Mouse (Mus musculus) forebrain, embryonic 11.5 days (tissue): ENCODE measurements at regions not wholly inside any gene's neighbourhood (a gene's known extent, or its start where the extent isn't known, plus 50 kb on each side); places are given as distances from the start of the nearest gene placed in this dataset.

Experiments used
- ATAC-seq: fragments of 200-750 bp; cut with Nextera tagmentation; replicated peaks from 2 replicates; pipeline ENCODE4 v1.8.0; 2017; ENCODE audit warnings: moderate TSS enrichment; ENCODE audit not compliant: low FRiP score
- DNase-seq: peaks from one replicate; pipeline ENCODE4 v3.0.0-alpha.2; 2017; ENCODE audit warnings: low spot score
- H3K27ac ChIP-seq: fragments of 300-500 bp; sonication (generic); 2 replicates; pipeline ENCODE4 v1.5.1; 2014; ENCODE audit warnings: low read depth, low read length
- H3K27me3 ChIP-seq: fragments of 300-500 bp; sonication (generic); 2 replicates; pipeline ENCODE4 v1.6.1; 2014; ENCODE audit warnings: mild to moderate bottlenecking, low read length, mixed read lengths; ENCODE audit not compliant: control insufficient read depth, insufficient read depth
- H3K36me3 ChIP-seq: fragments of 300-500 bp; sonication (generic); 2 replicates; pipeline ENCODE4 v1.6.1; 2014; ENCODE audit warnings: mild to moderate bottlenecking, low read length, moderate library complexity, mixed read lengths; ENCODE audit not compliant: control insufficient read depth, insufficient read depth
- H3K4me1 ChIP-seq: fragments of 300-500 bp; sonication (generic); replicated peaks from 2 replicates; pipeline ENCODE4 v1.6.1; 2014; ENCODE audit warnings: low read length, mixed read lengths; ENCODE audit not compliant: control insufficient read depth, insufficient read depth
- H3K4me2 ChIP-seq: fragments of 300-500 bp; sonication (generic); 2 replicates; pipeline ENCODE4 v1.6.1; 2014; ENCODE audit warnings: low read depth, mild to moderate bottlenecking, low read length, moderate library complexity, mixed read lengths; ENCODE audit not compliant: severe bottlenecking
- H3K4me3 ChIP-seq: fragments of 300-500 bp; sonication (generic); 2 replicates; pipeline ENCODE4 v1.5.1; 2014; ENCODE audit warnings: low read depth, low read length
- H3K9ac ChIP-seq: fragments of 300-500 bp; sonication (generic); 2 replicates; pipeline ENCODE4 v1.6.1; 2014; ENCODE audit warnings: low read length
- H3K9me3 ChIP-seq: fragments of 300-500 bp; sonication (generic); 2 replicates; pipeline ENCODE4 v1.6.1; 2016; ENCODE audit warnings: low read length, mixed read lengths; ENCODE audit not compliant: control insufficient read depth
- WGBS: fragments of 180-500 bp; shearing (Covaris S2); extraction: QIAGEN DNeasy Blood & Tissue Kit; methylation state at CpG from one replicate; pipeline ENCODE4 v1.1.7; 2014; 5-methylcytosine and 5-hydroxymethylcytosine counted together

GRCm38 (mm10) chr9:52234775-52235174 lies 66.4 kb upstream of the Zc3h12c start:
- no peak overlapping the region for H3K4me3 ChIP-seq
- no peak for ATAC-seq
- no peaks in the 10 kb centered on the region for H3K4me1 ChIP-seq
- 88% methylated on average over 9 of the region's 9 CpGs for WGBS
- H3K36me3 ChIP-seq = no peaks in the 10 kb centered on the region
- H3K9me3 ChIP-seq = no peaks in the 10 kb centered on the region
- no peaks in the 10 kb centered on the region for H3K27me3 ChIP-seq
- no peak overlapping the region for H3K4me2 ChIP-seq
- H3K9ac ChIP-seq = no peak overlapping the region
- no peak for DNase-seq
- H3K27ac ChIP-seq = no peak overlapping the region

DNA sequence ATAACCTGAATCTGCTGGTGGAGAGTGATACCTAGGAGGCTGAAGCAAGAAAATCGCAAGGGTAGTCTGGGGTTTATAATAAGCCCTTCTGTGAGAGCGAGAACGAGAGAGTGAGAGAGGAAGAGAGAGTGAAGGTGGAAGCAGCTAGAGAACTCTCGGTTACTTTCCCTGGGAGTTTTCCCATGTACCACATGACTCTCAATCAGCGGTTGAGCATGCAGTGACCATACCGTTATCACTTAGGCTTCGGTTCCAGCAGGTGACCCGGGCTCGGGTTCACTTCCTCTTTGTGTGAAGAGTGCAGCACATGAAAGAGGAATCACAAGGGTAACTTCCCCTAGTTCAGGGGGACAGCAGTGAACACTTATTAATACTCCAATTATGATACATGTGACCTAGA lies 61.2 kb upstream of the Zc3h12c start:
- no peak overlapping the region for H3K4me2 ChIP-seq
- H3K27me3 ChIP-seq = no peaks in the 10 kb centered on the region
- ATAC-seq (no peak), DNase-seq (no peak)
- WGBS = 90% methylated on average over 9 of the region's 9 CpGs
- H3K36me3 ChIP-seq = no peaks in the 10 kb centered on the region
- no peak overlapping the region for H3K4me3 ChIP-seq
- H3K9me3 ChIP-seq = no peaks in the 10 kb centered on the region
- no peak overlapping the region for H3K9ac ChIP-seq
- H3K4me1 ChIP-seq = no peaks in the 10 kb centered on the region
- H3K27ac ChIP-seq = no peak overlapping the region

- H3K9ac ChIP-seq = no peak overlapping the region
- WGBS = 76% methylated on average over 3 of the region's 3 CpGs
- ATAC-seq (no peak), DNase-seq (no peak)
- H3K27me3 ChIP-seq = no peaks in the 10 kb centered on the region
- H3K27ac ChIP-seq = no peak overlapping the region
- H3K4me1 ChIP-seq = peaks cover 4% of the 10 kb centered on the region; the same call in 1 of the 2 replicates
- no peaks in the 10 kb centered on the region for H3K9me3 ChIP-seq
- H3K4me2 ChIP-seq = no peak overlapping the region
- H3K4me3 ChIP-seq = no peak overlapping the region
- H3K36me3 ChIP-seq = no peaks in the 10 kb centered on the region
Measured at GRCm38 (mm10) chr9:52225646-52226045, 57.3 kb upstream of the Zc3h12c start.

DNA sequence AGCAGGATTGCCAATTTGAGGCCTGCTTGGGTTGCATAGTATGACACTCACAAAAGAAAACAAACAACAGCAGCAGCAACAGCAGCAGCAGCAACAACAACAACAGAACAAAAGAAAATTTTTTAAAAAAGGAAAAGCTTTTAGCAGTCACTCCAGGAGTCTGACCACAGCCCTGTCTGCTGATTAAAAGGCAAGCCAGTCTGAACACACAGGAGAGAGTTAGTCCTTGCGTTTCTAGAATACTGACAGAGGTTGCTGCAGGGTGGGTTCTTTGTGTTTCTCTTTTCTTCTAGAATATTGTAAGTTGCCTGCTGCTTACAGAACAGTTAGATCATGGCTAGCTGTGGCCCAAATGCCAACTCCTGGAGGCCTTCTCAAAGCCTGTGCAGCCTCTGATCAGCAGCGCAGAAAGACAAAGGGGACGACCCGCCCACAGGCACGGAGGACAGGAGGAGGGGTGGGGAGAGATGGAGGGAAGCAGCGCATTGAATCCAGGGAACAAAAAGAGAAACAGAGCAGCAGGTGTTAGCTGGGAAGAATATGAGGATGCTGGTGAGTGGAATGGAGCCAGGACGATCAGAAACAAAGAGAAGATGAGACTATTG lies 55.2 kb upstream of the Zc3h12c start:
- no peaks in the 10 kb centered on the region for H3K9me3 ChIP-seq
- DNase-seq (peak; percentile 76), ATAC-seq (peak; percentile 89)
- 5% methylated on average over 7 of the region's 7 CpGs for WGBS
- peak overlapping the region; percentile 47 for H3K9ac ChIP-seq
- no peak overlapping the region for H3K4me3 ChIP-seq
- H3K36me3 ChIP-seq = no peaks in the 10 kb centered on the region
- H3K4me1 ChIP-seq = peaks cover 4% of the 10 kb centered on the region; the same call in 1 of the 2 replicates
- peak overlapping the region; percentile 34; the same call in 1 of the 2 replicates for H3K4me2 ChIP-seq
- H3K27me3 ChIP-seq = no peaks in the 10 kb centered on the region
- peak overlapping the region; percentile 75 for H3K27ac ChIP-seq
